Mouse (Mus musculus) left cerebral cortex, postnatal 10 days (tissue): Measurements from ENCODE around the gene Nup188. TPM values are rescaled to one million over a fixed set of nuclear protein-coding genes. Genes with fewer than 3 reads are reported as not detected.

Experiments used
- DNase-seq, 2 experiments: peaks; one replicate each; pipeline ENCODE4 v3.0.0; 2021 to 2022; ENCODE audit warnings: low spot score in 2 of 2, mixed read lengths in 1 of 2; ENCODE audit errors: extremely low spot score in 1 of 2
- intact Hi-C: fragments of 180-260 bp; cut with DNase I; formaldehyde crosslinking; loops from one replicate; pipeline ENCODE4 v1.15.1; 2025
- total RNA-seq, 2 experiments: library from RNA; stranded (reverse); gene quantifications; 2 replicates each; pipeline ENCODE4 v1.2.3; 2021

The Nup188 gene
- total RNA-seq, 2 experiments from 2014 or later: 23.7 to 23.9 TPM

GRCm38 (mm10) chr2:30269241-30269990, 16.8 kb upstream of the Nup188 start:
- intact Hi-C loops: loop anchor here (5.0 kb wide), 1 partner anchor 87 kb away; no protein-coding TSS in a partner anchor
- no peak for DNase-seq

- intact Hi-C loops: no loop called here
- peak; percentile 58 to 79 for DNase-seq
Measured at GRCm38 (mm10) chr2:30270134-30270533, 16.1 kb upstream of the Nup188 start.

GRCm38 (mm10) chr2:30280743-30281142, 5.5 kb upstream of the Nup188 start, which contains the start of gene Gm28038:
Gene Gm28038 (plus strand): TSS chr2:30281043.
- intact Hi-C loops: no loop called here
- no peak for DNase-seq

- no peak for DNase-seq
- intact Hi-C loops: no loop called here
Measured at GRCm38 (mm10) chr2:30281651-30282050, 4.5 kb upstream of the Nup188 start.

GRCm38 (mm10) chr2:30283193-30283592, 3.0 kb upstream of the Nup188 start:
- DNase-seq: no peak
- intact Hi-C loops: no loop called here

- intact Hi-C loops: no loop called here
- DNase-seq: no peak
Measured at GRCm38 (mm10) chr2:30285004-30285403, 1.2 kb upstream of the Nup188 start.

GRCm38 (mm10) chr2:30285416-30286181, 598 bp upstream of the Nup188 start:
- no peak for DNase-seq

GRCm38 (mm10) chr2:30287027-30287373, 803 bp downstream of the Nup188 start:
- intact Hi-C loops: no loop called here
- no peak for DNase-seq

More at GRCm38 (mm10) chr2:30285416-30286181, 598 bp upstream of the Nup188 start:
- intact Hi-C loops: no loop called here

GRCm38 (mm10) chr2:30299525-30299924, 13.3 kb downstream of the Nup188 start:
- intact Hi-C loops: no loop called here
- DNase-seq: no peak

GRCm38 (mm10) chr2:30299966-30300365, 13.8 kb downstream of the Nup188 start:
- intact Hi-C loops: loop anchor here (5.0 kb wide), 1 partner anchor 37 kb away; no protein-coding TSS in a partner anchor
- no peak for DNase-seq

GRCm38 (mm10) chr2:30306087-30306486, 19.9 kb downstream of the Nup188 start:
- no peak for DNase-seq
- intact Hi-C loops: no loop called here

GRCm38 (mm10) chr2:30309351-30309750, 23.2 kb downstream of the Nup188 start:
- DNase-seq: no peak
- intact Hi-C loops: no loop called here

- intact Hi-C loops: loop anchor here (10.0 kb wide), 1 partner anchor 397 kb away; no protein-coding TSS in a partner anchor
- no peak for DNase-seq
Measured at GRCm38 (mm10) chr2:30311481-30311880, 25.3 kb downstream of the Nup188 start.

GRCm38 (mm10) chr2:30316136-30316535, 29.9 kb downstream of the Nup188 start:
- intact Hi-C loops: loop anchor here (10.0 kb wide), 1 partner anchor 401 kb away; no protein-coding TSS in a partner anchor

GRCm38 (mm10) chr2:30316955-30317354, 30.8 kb downstream of the Nup188 start:
- DNase-seq: no peak
- intact Hi-C loops: loop anchor here (10.0 kb wide), 1 partner anchor 402 kb away; no protein-coding TSS in a partner anchor

More at GRCm38 (mm10) chr2:30316136-30316535, 29.9 kb downstream of the Nup188 start:
- no peak for DNase-seq

GRCm38 (mm10) chr2:30319260-30319659, 33.1 kb downstream of the Nup188 start:
- no peak for DNase-seq
- intact Hi-C loops: loop anchor here (10.0 kb wide), 1 partner anchor 404 kb away; no protein-coding TSS in a partner anchor

GRCm38 (mm10) chr2:30323111-30323510, 36.9 kb downstream of the Nup188 start:
- intact Hi-C loops: no loop called here
- no peak for DNase-seq

- DNase-seq: no peak
- intact Hi-C loops: no loop called here
Measured at GRCm38 (mm10) chr2:30325296-30325695, 39.1 kb downstream of the Nup188 start.

GRCm38 (mm10) chr2:30327276-30327675, 41.1 kb downstream of the Nup188 start:
- intact Hi-C loops: no loop called here

GRCm38 (mm10) chr2:30328791-30329190, 42.6 kb downstream of the Nup188 start:
- DNase-seq: no peak
- intact Hi-C loops: no loop called here

More at GRCm38 (mm10) chr2:30327276-30327675, 41.1 kb downstream of the Nup188 start:
- DNase-seq: no peak
